Mouse (Mus musculus) gastrocnemius, adult 18-20 months (tissue): ENCODE results near the gene Arl6ip5. TPM values are rescaled to one million over a fixed set of nuclear protein-coding genes. Genes with fewer than 3 reads are reported as not detected.
"Not testable (repeated sequence)": the region's sequence is repeated elsewhere in the genome, so short reads cannot be mapped to it uniquely, and the experiment has no call there.

Source experiments
- DNase-seq: peaks from one replicate; pipeline ENCODE4 v3.0.0; 2021; ENCODE audit warnings: low spot score
- total RNA-seq, 2 experiments: library from RNA; stranded (reverse); gene quantifications; 2 replicates each; pipeline ENCODE4 v1.2.3; 2021

Gene Arl6ip5
- total RNA-seq, 2 experiments from 2014 or later: 130 to 155 TPM

DNA sequence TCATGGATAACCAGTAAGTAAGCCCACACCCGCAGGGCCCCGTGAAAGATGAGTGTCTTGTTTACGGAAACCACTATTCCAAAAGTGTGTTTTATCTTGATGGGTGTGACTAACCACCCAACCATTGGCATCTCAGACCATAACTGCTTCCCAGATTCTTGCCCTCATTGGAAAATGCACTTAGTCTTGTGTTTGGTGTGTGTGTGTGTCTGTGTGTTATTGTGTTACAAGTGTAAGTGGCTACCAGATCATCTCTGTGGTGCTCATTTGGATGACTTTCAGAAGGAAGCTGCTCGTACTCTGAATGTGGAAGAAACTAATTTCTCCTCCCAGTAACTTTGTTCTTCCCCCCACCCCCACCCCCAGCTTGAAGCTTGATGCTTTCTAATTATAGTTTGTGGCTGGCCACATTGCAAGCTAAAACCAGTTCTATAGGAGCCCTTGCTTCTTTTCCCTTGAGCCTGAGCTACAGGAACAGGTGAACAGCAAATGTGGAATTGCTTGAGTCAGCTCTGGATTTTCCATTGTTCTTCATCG, 12.5 kb downstream of the Arl6ip5 start:
- DNase-seq: no peak

DNA sequence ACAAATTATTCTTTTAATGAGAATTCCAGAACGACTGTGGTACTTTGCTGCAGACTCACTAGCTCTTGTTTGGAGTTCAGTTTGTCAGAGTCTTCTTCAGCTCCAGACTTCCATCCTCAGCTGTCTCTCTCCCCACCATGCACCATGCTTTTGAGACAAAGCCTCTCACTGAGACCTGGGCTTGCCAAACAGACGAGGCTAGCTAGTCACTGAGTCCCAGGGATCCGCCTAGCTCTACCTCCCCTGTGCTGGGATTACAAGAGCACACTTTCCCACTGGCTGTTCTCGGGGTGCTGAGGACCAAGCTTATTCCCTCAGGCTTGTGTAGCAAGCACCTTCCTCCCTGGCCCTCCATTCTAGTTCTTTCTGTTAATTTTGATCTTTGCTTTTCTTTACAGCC, 13.1 kb downstream of the Arl6ip5 start:
- no peak for DNase-seq

DNA sequence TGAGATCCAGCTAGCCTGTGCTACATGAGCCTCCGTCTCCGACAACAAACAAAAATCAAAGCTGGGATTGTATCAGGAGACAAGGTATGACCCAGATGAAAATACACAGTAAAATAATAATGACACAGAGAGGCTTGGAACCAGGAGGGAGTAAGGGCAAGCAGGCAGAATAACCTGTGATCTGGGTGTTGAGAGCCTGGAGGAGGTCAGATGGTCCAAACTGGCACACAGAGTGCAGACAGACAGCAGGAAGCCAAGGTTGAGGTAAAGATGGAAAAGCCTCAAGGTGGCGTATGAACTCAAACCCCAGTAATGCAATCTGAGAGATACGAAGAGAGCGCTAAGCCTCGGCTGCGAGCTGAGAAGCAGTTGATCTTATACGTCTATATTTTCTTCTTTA, 14.0 kb downstream of the Arl6ip5 start:
- no peak for DNase-seq

DNA sequence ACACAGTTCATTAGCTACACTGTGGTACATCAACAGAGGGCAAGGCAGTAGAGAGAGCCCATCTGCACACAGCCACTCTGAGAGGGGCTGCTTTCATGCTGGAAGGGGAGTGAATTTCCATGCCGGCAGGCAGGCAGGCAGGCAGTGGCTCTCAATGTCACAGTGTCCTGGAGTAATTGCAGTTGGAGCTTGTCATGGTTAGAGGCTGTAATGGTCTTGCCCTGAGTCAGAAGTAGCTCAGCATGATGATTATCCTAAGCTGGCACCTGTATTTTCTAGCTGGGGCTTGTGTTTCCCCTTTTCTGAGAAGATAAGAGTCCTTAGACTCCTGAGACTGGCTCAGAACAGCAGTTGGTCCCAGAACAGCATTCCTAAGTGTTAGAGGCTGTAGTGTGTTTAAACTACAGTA, 15.6 kb downstream of the Arl6ip5 start:
- no peak for DNase-seq

DNA sequence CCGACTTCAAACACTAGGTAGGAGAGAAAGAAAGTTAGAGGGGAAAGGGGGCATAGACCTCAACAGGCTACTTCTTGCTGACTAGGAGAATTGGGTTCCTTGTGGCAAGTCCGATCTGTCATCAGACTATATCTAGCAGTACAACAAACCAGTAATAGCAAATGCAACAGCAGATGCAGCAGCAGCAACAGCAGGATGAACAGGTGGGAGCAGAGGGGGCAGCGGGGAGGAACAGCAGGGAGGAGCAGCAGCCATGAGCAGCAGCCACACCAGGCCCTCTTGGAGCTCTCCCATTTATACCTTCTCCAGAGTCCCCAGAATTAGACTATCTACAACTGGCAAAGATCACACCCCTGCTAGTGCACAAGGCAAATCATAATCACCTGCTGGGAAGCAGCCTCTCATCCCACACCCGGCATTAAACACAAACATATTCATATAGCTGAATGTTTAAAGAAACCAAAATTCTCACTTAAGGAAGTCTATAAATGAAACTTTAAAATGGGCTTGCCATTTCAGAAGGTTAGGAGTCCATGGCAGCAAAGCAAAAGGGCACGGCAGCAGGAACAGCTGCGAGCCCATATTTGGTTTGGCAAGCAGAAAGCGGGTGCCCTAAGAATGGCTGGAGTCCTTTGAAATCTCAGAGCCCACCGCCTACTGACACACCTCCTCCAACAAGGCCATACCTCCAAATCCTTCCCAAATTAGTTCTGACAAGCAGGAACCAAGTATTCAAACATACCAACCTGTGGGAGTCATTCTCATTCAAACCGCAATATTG, 16.8 kb downstream of the Arl6ip5 start:
- DNase-seq: no peak

DNA sequence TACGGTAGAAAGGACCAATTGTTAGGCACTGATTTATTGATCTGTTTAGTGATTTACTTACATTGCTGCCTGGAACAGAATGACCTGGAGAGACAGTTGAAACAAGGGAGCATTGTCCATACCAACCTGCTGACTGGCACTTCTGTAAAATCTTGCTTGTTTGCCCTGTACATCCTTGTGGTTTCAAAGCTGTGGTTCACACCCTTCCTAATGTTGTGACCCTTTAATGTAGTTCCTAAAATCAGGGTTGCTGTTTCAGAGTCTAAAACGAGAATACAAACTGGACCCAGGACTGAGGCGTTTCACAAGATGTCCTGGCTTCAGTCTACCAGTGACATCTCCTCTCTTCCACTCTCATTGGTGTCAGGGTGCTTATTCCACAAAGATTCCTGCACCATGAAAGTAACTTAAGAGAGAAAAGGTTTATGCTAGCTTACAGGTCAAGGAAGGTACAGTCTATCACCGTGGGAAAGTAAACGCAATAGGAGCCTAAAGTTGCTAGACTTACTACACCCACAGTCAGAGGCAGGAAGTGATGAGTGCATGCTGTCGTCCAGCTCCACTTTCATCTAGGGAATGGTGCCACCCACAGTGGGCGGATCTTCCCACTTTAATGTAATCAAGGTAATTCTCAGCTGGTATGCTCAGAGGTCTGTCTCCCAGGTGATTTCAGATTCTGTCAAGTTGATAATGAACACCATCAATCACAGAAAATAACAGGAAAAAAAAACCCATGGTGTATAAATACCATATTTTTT, 24.6 kb downstream of the Arl6ip5 start:
- DNase-seq: no peak

DNA sequence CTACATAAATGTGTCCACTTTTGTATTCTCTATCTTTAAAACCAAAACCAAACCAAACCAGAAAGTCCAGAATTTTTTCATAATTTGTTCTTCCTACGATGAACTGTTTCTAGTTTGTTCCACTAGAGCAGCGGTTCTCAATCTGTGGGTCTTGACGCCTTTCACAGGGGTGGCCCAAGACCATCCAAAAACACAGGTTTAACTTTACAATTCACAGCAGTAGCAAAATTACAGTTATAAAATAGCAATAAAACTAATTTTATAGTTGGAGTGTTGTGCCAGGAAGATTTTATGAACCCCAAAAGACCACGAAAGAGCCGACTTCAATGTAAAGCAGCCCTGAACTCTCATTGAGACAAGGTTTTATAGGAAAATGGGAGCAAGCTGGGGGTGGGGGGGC, 25.6 kb downstream of the Arl6ip5 start:
- no peak for DNase-seq

DNA sequence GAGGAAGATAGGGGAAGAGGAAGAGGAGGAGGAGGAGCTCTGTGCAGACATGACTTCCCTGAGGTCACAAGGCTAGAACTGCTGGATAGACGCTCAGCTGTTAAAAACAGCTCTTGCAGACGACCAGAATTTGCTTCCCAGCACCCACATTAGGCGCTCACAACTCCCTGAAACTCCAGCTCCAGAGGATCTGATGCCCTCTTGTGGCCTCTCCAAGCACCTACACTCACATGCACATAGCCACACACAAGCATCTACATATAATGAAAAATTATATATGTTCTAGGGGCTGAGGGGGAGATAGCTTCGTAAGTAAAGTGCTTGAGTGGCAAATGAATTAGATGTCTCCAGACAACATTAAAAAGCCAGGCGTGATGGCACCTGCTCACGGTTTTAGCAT, 28.9 kb downstream of the Arl6ip5 start:
- DNase-seq: no peak

DNA sequence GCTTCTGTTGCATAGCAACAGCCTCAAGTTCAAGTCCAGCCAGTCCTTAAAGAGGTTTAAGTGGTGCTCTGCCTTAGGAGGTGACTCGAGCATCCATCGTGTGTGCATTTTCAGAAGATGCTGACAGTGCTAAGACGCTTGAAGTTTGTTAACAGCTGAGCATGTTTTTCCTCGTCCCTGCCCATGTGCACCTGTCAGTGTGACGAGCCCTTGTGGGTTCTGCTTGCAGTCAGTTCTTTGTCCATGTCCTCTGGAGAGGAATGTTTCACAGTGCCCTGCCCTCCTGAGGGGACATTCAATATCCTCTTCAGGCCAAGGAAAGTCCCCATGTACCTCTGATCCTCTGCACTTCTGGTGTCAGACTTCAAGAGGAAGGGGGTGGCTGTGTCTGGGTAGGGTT, 29.6 kb downstream of the Arl6ip5 start:
- DNase-seq: no peak

DNA sequence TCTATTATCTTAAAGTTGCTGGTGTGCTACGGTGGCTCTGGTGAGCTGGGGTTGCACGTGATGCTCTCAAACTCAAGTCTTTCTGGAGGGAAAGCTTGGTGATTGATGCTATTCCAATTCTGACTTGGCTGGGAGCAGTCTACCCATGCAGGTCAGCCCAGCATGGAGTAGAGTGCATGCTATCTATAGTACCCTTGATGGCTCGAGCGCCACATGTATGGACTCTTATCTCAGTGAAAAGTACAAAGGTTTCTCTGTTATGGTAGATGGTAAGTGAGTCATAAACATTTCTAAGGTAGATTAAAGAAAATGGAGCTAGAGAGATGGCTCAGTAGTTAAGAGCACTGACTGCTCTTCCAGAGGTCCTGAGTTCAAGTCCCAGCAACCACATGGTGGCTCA, 32.0 kb downstream of the Arl6ip5 start:
- no peak for DNase-seq

DNA sequence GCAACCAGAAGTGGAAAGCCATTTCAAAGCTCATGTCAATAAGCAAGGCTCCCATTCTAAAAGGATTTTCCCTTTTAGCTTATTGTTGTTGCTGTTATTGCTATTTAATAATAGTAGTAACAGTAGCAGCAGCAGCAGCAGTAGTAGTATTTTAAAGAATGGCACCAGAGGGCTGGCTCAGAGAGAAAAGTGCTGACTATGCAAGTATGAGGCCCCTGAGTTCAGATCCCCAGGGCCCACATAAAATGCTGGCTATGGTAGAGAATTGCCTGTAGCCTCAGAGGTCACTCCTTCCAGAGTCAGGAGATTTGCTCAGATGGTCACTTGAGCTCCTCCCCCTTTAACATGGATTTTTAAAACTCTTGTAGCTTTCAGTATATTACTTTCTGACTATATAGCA, 34.7 kb downstream of the Arl6ip5 start:
- no peak for DNase-seq

DNA sequence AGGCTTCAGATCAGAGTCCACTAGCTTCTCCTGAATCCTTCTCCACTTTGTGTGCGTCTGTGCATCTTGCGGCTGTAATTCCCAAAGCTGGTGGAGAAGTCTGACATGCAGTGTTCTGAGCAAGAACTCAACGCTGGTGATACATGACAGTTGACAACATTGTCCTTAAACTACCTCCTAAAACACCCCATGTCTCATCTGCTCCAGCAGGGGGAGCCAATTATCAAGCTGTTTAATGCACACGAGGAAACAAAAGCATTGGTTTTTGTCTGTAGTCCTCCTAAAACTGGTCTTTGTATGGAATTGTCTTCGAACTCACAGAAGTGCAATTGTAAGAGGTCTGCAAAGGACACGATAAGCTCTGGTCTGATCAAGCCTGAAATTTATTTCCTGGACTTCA, 40.5 kb downstream of the Arl6ip5 start:
- peak; percentile 72 for DNase-seq

DNA sequence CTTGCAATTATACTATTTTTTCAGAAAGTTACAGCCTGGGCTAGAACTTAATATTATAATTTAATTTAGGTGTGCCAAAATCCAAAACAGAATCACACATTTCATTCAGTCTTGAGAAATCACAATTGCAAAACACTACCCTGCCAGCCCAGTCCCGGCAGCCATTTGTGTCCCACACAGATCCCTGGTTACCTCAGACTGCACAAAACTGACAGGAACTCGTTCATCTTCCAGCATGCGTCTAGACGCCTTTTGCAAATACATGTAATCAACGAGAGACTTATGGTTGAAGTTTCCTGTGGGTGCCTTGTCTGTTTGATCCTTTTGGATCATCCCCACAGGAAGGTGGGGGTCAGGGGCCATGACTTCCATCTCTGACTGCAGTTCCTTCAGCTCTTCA, 41.6 kb downstream of the Arl6ip5 start:
- peak; percentile 15 for DNase-seq

DNA sequence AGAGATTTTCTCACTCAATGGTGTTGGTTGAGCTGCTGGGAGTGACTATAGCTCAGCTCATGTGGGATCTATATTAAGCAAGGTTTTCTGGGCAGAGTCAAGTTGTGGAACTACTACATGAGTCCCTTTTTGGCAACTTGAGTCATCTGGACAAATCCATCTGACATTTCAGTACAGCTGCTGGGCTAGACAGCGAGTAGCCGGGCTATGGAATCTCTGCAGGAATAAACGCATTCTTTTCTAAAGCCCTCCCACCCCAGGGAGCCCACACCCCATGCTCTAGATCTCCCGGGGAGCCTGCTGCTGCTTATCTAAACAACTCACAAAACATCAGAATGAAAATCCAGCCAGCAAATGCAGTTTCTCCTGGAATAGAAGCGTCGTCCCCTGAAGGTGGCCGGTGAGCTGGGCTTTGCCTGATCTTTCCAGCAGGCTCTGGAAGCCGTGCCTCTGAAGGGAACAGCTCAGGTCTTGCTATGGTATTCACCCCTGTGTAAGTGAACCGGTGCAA, 42.3 kb downstream of the Arl6ip5 start, which contains the start of gene Lmod3:
Gene Lmod3 (minus strand): TSS at position 49 of the 511 bp plus-strand sequence.
- DNase-seq: peak; percentile 64

DNA sequence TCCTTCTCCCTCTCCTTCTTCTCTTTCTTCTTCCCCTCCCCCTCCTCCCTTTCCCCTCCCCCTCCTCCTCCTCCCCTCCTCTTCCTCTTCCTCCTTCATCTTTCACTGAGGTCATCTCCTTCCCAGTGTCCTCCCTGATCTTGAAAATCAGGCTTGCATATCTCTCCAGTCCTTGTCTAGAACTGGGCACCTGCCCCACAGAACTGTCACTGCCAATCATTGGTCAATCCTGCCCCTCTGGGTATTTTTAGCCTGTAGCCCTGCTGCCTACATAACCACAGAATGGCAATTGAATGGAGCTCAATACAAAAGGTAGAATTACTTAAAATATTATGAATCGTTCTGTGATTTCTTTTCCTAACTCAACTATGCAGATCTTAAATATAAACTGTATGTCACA, 48.0 kb downstream of the Arl6ip5 start:
- peak; percentile 48 for DNase-seq

DNA sequence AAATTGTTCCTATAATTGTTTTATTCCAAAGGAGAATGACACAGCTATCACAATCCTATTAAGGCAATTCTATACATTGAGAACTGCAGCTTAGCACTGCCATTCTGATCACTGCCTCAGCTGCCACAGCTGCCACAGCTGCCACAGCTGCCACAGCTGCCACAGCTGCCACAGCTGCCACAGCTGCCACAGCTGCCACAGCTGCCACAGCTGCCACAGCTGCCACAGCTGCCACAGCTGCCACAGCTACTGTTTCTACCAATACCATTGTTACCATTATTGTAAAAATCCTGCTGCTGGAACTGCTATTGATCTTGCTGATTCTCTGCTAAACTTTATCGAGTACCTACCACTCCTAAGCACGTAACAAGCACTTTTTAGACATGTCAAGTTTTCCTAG, 49.4 kb downstream of the Arl6ip5 start:
- DNase-seq: not testable (repeated sequence)

DNA sequence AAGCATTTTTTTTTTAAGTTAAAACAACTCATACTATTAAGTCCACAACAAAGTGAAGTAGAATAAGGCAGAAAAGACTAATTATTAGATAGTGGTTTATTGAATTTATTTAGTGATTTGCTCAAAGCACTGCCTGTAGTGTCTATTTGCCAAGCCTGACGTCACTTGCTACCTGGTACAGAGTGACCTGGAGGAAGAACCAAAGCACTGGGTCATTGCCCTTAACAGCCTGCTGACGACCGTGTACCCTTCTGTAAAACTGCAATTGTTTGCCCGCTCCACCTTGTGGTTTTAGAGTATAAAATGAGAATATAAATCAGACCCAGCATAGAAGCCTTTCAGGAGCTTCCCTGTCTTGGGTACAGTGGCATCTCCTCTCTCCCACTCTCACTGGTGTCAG, 51.7 kb downstream of the Arl6ip5 start:
- no peak for DNase-seq

DNA sequence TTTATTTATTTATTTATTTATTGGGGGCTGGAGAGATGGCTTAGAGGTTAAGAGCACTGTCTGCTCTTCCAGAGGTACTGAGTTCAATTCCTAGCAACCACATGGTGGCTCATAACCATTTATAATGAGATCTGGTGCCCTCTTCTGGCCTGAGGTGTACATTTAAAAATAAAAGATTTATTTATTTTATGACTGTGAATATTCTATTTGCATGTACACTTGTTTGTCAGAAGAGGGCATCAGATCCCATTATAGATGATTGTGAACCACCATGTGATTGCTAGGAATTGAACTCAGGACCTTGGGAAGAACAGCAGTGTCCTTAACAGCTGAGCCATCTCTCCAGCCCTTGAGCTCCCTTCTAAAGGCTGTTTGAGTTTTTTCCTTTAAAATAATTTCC, 53.3 kb downstream of the Arl6ip5 start:
- not testable (repeated sequence) for DNase-seq

DNA sequence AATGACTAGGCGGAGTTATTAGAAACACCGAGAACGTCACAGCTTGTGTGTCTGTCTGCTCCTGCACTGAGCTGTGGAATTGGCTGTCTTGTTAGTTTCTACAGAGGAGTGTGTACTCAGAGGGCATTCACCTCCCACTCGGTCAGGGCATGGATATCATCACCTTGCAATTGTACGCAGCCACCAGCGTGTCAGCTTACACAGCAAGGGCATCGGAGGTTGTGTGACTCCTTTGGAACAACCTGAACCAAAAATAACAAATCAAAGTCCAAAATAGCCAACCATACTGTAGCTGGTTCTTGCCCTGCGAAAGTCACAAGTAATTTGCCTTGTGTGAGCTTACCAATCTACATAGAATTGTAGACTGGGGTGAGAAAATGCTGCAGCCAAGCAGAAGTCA, 54.8 kb downstream of the Arl6ip5 start:
- DNase-seq: peak; percentile 33

DNA sequence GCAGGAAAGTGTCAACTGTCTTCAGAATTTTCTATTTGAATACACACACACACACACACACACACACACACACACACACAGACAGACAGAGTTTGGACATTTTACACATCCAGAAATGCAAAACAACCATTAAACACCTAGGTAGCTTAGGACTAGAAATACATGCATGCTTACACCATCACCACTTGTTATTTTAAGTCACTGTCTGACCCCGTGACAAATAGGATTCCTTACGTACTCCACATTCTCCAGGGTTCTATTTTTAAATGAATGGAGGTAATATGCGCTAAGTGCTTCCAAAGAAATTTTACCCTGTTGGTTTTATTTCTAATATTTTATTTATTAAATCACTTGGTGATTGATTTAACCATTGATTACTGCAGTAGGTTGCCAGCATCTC, 55.2 kb downstream of the Arl6ip5 start:
- DNase-seq: no peak

DNA sequence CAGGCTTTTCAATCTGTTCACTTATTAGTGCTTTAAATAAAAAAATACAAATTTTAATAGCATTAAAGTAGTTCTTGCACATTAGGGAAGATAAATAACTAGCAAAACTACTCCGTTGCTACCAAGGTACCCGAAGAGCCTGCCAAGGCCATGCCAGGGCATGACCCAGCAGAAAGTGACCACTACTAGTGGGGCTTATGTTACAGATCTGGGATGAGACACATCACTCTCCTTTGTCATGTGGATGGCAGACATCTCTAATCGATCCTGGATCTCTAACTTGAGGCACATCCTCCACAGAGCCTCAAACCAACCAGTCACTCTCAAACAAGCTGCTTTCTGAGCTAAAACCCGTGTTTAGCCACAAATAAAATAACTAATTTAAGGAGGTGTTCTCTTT, 56.2 kb downstream of the Arl6ip5 start:
- peak; percentile 42 for DNase-seq

DNA sequence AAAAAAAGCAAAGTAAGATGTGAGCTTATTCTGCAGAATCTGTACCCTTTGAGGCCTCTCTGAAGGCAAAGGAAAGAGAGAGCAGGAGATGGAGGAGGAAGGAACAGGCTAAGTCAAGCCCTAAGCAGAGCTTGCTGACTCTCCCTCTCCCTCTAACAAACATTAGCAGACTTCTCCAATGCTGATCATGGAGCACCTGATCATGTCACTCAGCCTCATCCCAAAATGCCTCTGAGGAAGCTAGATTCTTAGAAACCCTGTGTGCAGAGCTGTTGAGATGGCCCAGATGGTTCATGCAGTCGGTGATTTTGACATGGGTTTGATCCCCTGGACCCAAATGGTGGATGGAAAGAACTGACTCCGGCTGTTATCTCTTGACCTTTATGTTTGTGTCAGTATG, 56.6 kb downstream of the Arl6ip5 start:
- DNase-seq: no peak
